Mouse (Mus musculus): ENCODE results near the gene Golga1. TPM values are rescaled to one million over a fixed set of nuclear protein-coding genes. Genes with fewer than 3 reads are reported as not detected.

Golga1 gene
- polyA plus RNA-seq (2015; fragmentation: Nextera tagmentation; extraction: Ambion mirVana) = 14.6 and 15.9 TPM in 2 replicates

GRCm38 (mm10) chr2:39065400-39065987, at the start of gene Golga1:
Gene Golga1, minus strand, starts transcription at chr2:39065541.

DNA sequence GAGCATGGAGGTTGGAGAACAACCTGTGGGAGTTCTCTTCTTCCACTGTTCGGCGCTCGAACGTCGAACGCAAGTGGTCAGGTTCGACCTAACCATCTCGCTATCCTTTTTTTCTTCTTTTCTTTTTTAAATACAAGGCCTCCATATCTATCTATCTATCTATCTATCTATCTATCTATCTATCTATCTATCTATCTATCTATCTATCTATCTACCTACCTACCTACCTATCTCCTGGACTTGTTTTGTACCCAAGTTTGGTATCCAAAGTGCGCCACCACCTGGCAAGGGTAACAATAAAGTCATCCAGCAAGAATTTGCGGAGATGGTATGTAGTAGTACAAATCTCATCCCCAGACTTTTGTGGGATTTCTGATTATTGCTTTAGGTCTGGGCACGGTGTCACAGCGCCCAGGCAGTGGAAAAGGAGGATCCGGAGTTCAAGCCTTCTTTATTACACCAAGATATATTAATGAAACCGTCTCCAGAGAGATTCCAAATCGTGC, 59.7 kb downstream of the Golga1 start, which contains the start of gene Rpl35:
TSS of gene Rpl35 (minus strand) at position 51 of the 506 bp plus-strand sequence.

DNA sequence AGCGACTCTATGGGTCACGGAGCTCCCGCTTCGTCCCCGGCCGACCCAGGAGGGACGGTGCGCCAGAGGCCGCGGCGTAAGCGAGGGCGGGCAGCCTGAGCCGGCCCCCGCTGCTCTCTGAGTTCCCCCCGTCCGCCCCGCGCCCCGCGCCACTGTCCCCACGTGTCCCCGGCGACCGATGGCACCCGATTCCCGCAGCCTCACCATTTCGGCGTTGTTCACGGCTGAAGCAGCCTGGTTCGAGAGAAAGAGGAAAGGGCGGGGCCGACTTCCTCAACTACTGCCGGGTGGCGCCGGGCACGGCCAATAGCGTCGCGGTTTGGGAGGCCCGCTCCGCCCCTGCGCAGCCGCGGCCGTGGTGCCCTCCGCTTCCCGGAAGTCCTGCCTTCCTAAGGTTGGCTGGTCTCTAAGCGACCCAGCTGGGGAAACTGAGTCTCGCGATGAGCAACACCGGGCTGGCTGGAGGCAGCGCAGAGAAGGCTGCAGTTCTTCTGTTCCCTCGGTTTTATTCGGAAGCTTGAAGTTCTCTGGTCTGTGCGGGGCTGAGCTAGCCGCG, 60.4 kb downstream of the Golga1 start, which contains the start of gene Arpc5l:
TSS of gene Arpc5l (plus strand) at position 469 of the 556 bp plus-strand sequence.

GRCm38 (mm10) chr2:38997386-38998374, 67.7 kb downstream of the Golga1 start, which contains the start of gene Wdr38:
Gene Wdr38, plus strand, starts transcription at chr2:38997476.

Other genes with a start within 250 kb of the Golga1 start
- gene Nr6a1, start 137.9 kb downstream of the Golga1 start, polyA plus RNA-seq (2015; fragmentation: Nextera tagmentation; extraction: Ambion mirVana) = 0.29 and 0.34 TPM in 2 replicates
- gene Olfml2a, start 133.6 kb downstream of the Golga1 start, polyA plus RNA-seq (2015; fragmentation: Nextera tagmentation; extraction: Ambion mirVana) = 1.1 and 1.9 TPM in 2 replicates
- gene Wdr38, start 68.1 kb downstream of the Golga1 start, polyA plus RNA-seq (2015; fragmentation: Nextera tagmentation; extraction: Ambion mirVana) = 1.3 and 1.6 TPM in 2 replicates
- 80.5 and 84.9 TPM in 2 replicates for gene Arpc5l, start 60.2 kb downstream of the Golga1 start, polyA plus RNA-seq (2015; fragmentation: Nextera tagmentation; extraction: Ambion mirVana)
- 933 and 1,043 TPM in 2 replicates for gene Rpl35, start 59.9 kb downstream of the Golga1 start, polyA plus RNA-seq (2015; fragmentation: Nextera tagmentation; extraction: Ambion mirVana)
- 3.1 and 4.0 TPM in 2 replicates for gene Scai, start 125.2 kb upstream of the Golga1 start, polyA plus RNA-seq (2015; fragmentation: Nextera tagmentation; extraction: Ambion mirVana)
- 50.9 and 53.3 TPM in 2 replicates for gene Ppp6c, start 160.9 kb upstream of the Golga1 start, polyA plus RNA-seq (2015; fragmentation: Nextera tagmentation; extraction: Ambion mirVana)